Mouse (Mus musculus) adrenal gland, adult 18-20 months (tissue): Measurements from ENCODE around the gene Usp32. TPM values are rescaled to one million over a fixed set of nuclear protein-coding genes. Genes with fewer than 3 reads are reported as not detected.

Source experiments
- DNase-seq, 2 experiments: peaks; one replicate each; pipeline ENCODE4 v3.0.0; 2021 to 2022; ENCODE audit warnings: low spot score in 2 of 2
- total RNA-seq, 2 experiments: library from RNA; stranded (reverse); gene quantifications; 1 replicate in 1 of 2; 2 replicates in 1 of 2; pipeline ENCODE4 v1.2.3; 2021

Gene Usp32
- total RNA-seq, 2 experiments from 2014 or later = 30.8 to 44.2 TPM

- DNase-seq = no peak
Measured at GRCm38 (mm10) chr11:84957171-84957570, 182.8 kb downstream of the Usp32 start.

GRCm38 (mm10) chr11:84956400-84956799 is 183.6 kb downstream of the Usp32 start:
- DNase-seq = no peak

DNA sequence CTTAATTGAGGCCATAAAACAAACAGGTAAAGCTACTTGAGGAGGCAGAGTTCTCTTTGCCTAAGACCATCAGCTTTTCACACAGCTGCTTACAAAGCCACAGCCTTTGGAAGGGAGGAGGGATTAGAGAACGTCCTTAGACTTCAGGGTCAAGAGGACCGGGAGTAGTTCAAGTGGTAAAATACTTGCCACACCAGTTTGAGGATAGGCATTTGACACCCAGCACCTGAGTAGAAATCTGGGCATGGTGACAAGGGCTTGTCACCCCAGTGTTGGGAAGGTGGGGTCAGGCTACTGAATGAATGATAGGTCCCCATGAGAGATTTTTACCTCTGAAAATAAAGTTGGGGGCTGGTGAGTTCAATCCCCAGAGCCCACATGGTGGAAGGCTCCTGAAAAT is 187.3 kb downstream of the Usp32 start:
- DNase-seq = no peak

GRCm38 (mm10) chr11:84948526-84948925 is 191.4 kb downstream of the Usp32 start:
- DNase-seq = no peak

GRCm38 (mm10) chr11:84948114-84948513 is 191.8 kb downstream of the Usp32 start:
- DNase-seq = no peak

GRCm38 (mm10) chr11:84947206-84947605 is 192.8 kb downstream of the Usp32 start:
- DNase-seq = no peak

DNA sequence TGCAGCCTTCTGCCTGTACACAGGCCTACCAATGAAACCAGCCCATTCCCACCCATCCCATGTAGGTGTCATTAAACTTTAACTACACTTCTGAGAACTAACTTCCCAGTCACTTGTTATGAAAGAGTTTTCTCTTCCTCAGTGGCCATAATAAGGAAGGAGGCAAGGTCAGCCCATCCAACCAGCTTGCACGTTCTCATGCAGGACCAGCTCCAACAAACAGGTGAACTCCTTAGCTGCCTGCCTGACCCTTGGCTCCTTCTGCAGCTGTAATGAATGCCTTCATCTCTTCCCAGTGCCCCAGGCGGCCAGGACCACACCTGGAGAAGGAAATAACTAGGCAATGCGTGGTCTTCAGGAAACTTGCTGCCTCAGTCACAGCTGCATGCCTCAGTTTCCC is 194.1 kb downstream of the Usp32 start:
- DNase-seq = no peak

- DNase-seq = no peak
Measured at GRCm38 (mm10) chr11:84944639-84945435, 195.1 kb downstream of the Usp32 start.

- peak; percentile 35 to 47 for DNase-seq
Measured at GRCm38 (mm10) chr11:84943948-84944347, 196.0 kb downstream of the Usp32 start.

DNA sequence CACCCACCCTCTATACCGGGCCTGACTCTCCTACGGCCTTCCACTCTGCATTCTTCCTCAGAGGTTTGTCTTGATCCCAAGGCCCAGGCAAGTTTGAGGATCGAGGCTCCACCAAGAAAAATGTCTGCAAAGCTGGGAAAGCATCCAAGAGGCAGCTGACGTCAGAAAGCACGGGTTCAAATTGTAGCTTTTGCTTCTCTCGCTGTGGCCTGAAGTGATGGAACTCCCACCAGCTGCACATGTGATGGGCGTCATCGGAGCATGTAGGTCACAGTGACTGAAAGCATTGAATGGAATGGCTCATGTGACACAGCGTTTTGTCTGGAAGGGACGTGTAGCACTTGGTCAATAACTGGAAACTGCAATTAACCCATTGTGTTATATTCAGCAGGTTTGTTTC is 199.8 kb downstream of the Usp32 start:
- DNase-seq = no peak

DNA sequence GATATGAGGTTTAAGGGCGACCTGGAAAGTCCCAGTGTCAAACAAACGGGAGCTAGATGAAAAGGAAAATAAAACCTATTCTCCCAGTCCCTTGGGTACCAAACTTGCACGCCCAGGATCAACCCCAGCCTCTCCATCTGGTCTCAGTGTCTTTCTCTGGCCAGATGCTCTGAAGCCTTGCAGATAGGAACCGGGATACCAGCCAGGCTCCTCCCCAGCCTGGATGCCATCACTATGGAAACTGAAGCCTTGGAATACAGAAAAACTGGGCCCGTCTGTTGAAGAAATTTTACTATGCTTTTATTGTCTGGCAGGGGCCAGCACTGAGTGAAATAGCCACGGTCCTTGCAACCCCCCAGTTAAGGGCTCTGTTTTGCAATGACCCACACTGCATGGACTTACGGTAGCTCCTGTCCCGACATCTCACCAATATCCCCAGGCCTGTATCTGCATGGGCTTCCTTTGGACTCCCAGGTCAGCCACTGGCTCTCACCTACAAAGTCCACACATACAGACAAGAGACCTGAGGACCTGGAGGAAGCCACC is 200.4 kb downstream of the Usp32 start:
- DNase-seq = no peak

Other genes starting within 250 kb of the Usp32 start
- 1 to 10 TPM; 8.8 to 9.9 TPM for gene Znhit3, start 223.8 kb downstream of the Usp32 start, total RNA-seq
- gene Car4, start 182.4 kb downstream of the Usp32 start, total RNA-seq = 1 to 10 TPM; 3.5 to 4.9 TPM
- 1 to 10 TPM in 1 of 2 experiments, not detected in 1; 2.7 TPM for gene 1700125H20Rik, start 30.2 kb upstream of the Usp32 start, total RNA-seq
- 10 to 100 TPM; 34.0 to 42.0 TPM for gene Appbp2, start 95.0 kb upstream of the Usp32 start, total RNA-seq
- gene Ppm1d, start 171.1 kb upstream of the Usp32 start, total RNA-seq = 10 to 100 TPM; 11.9 to 12.9 TPM
- 10 to 100 TPM; 40.9 to 45.4 TPM for gene Bcas3, start 213.0 kb upstream of the Usp32 start, total RNA-seq